Mouse (Mus musculus): ENCODE measurements at regions not wholly inside any gene's neighbourhood (a gene's known extent, or its start where the extent isn't known, plus 50 kb on each side); places are given as distances from the start of the nearest gene placed in this dataset.

- Histone ChIP-seq H3K36me3 (no peaks in the 10 kb centered on the region), H3K27ac (no peak overlapping the region), H3K4me3 (no peak overlapping the region), H3K9me3 (replicated peaks) (no peaks in the 10 kb centered on the region), H3K27me3 (ENCODE audit: low read depth, poor library complexity, severe bottlenecking) (no peaks in the 10 kb centered on the region), H3K4me1 (no peaks in the 10 kb centered on the region)
- no peak for DNase-seq (ENCODE audit: low spot score)
- WGBS, result 87% methylated on average over 3 of the region's 3 CpGs
Observed at GRCm38 (mm10) chr5:41206462-41206861, 501.5 kb downstream of the Rab28 start.

GRCm38 (mm10) chr5:41204417-41204816 is 503.5 kb downstream of the Rab28 start:
- H3K36me3 ChIP-seq, result no peaks in the 10 kb centered on the region
- no peak overlapping the region for H3K27ac ChIP-seq
- H3K9me3 ChIP-seq (replicated peaks), result no peaks in the 10 kb centered on the region
- no peak for DNase-seq (ENCODE audit: low spot score)
- H3K27me3 ChIP-seq (ENCODE audit: low read depth, poor library complexity, severe bottlenecking), result no peaks in the 10 kb centered on the region
- no peaks in the 10 kb centered on the region for H3K4me1 ChIP-seq
- H3K4me3 ChIP-seq, result no peak overlapping the region

- no peak overlapping the region for H3K4me3 ChIP-seq
- H3K9me3 ChIP-seq (replicated peaks), result no peaks in the 10 kb centered on the region
- DNase-seq (ENCODE audit: low spot score), result no peak
- WGBS, result 82% methylated on average over 5 of the region's 5 CpGs
- H3K27me3 ChIP-seq (ENCODE audit: low read depth, poor library complexity, severe bottlenecking), result no peaks in the 10 kb centered on the region
- no peak overlapping the region for H3K27ac ChIP-seq
- H3K36me3 ChIP-seq, result no peaks in the 10 kb centered on the region
- peaks cover 6% of the 10 kb centered on the region for H3K4me1 ChIP-seq
Observed at GRCm38 (mm10) chr5:41187193-41187592, 520.8 kb downstream of the Rab28 start.

GRCm38 (mm10) chr5:41177220-41177619 is 530.7 kb downstream of the Rab28 start:
- 91% methylated on average over 3 of the region's 3 CpGs for WGBS
- H3K27me3 ChIP-seq (ENCODE audit: low read depth, poor library complexity, severe bottlenecking), result no peaks in the 10 kb centered on the region
- H3K4me1 ChIP-seq, result no peaks in the 10 kb centered on the region; the same call in 1 of the 2 replicates

GRCm38 (mm10) chr5:41165870-41166626 is 541.9 kb downstream of the Rab28 start:
- Histone ChIP-seq H3K9me3 (replicated peaks) (no peaks in the 10 kb centered on the region), H3K4me1 (peaks cover 5% of the 10 kb centered on the region; the same call in 1 of the 2 replicates), H3K27me3 (ENCODE audit: low read depth, poor library complexity, severe bottlenecking) (no peaks in the 10 kb centered on the region), H3K36me3 (no peaks in the 10 kb centered on the region), H3K27ac (no peak overlapping the region), H3K4me3 (no peak overlapping the region)
- DNase-seq (ENCODE audit: low spot score), result no peak
- 78% methylated on average over 14 of the region's 14 CpGs for WGBS

More at GRCm38 (mm10) chr5:41177220-41177619, 530.7 kb downstream of the Rab28 start:
- no peaks in the 10 kb centered on the region for H3K36me3 ChIP-seq
- H3K27ac ChIP-seq, result no peak overlapping the region
- no peak for DNase-seq (ENCODE audit: low spot score)
- no peak overlapping the region for H3K4me3 ChIP-seq
- no peaks in the 10 kb centered on the region for H3K9me3 ChIP-seq (replicated peaks)

- no peaks in the 10 kb centered on the region for H3K4me1 ChIP-seq
- no peaks in the 10 kb centered on the region for H3K9me3 ChIP-seq (replicated peaks)
- H3K27ac ChIP-seq, result no peak overlapping the region
- no peaks in the 10 kb centered on the region for H3K36me3 ChIP-seq
- DNase-seq (ENCODE audit: low spot score), result no peak
- H3K4me3 ChIP-seq, result no peak overlapping the region
- no peaks in the 10 kb centered on the region for H3K27me3 ChIP-seq (ENCODE audit: low read depth, poor library complexity, severe bottlenecking)
- 37% methylated on average over 5 of the region's 5 CpGs for WGBS
Observed at GRCm38 (mm10) chr5:41125050-41125449, 582.9 kb downstream of the Rab28 start.

- no peak for DNase-seq (ENCODE audit: low spot score)
- 52% methylated on average over 3 of the region's 3 CpGs for WGBS
Observed at GRCm38 (mm10) chr5:41117658-41118057, 590.3 kb downstream of the Rab28 start.

GRCm38 (mm10) chr5:41087773-41088172 is 620.2 kb downstream of the Rab28 start:
- H3K4me1 ChIP-seq, result no peaks in the 10 kb centered on the region
- WGBS, result 69% methylated on average over 5 of the region's 5 CpGs
- no peak for DNase-seq (ENCODE audit: low spot score)

More at GRCm38 (mm10) chr5:41117658-41118057, 590.3 kb downstream of the Rab28 start:
- Histone ChIP-seq H3K36me3 (no peaks in the 10 kb centered on the region), H3K4me1 (no peaks in the 10 kb centered on the region), H3K27me3 (ENCODE audit: low read depth, poor library complexity, severe bottlenecking) (no peaks in the 10 kb centered on the region), H3K27ac (no peak overlapping the region), H3K9me3 (replicated peaks) (no peaks in the 10 kb centered on the region), H3K4me3 (no peak overlapping the region)

GRCm38 (mm10) chr5:41076412-41076811 is 631.5 kb downstream of the Rab28 start:
- no peaks in the 10 kb centered on the region for H3K27me3 ChIP-seq (ENCODE audit: low read depth, poor library complexity, severe bottlenecking)
- H3K27ac ChIP-seq, result no peak overlapping the region
- H3K4me1 ChIP-seq, result no peaks in the 10 kb centered on the region
- 93% methylated on average over 2 of the region's 2 CpGs for WGBS
- H3K9me3 ChIP-seq (replicated peaks), result no peaks in the 10 kb centered on the region
- H3K36me3 ChIP-seq, result no peaks in the 10 kb centered on the region
- no peak overlapping the region for H3K4me3 ChIP-seq
- no peak for DNase-seq (ENCODE audit: low spot score)

More at GRCm38 (mm10) chr5:41087773-41088172, 620.2 kb downstream of the Rab28 start:
- H3K27me3 ChIP-seq (ENCODE audit: low read depth, poor library complexity, severe bottlenecking), result no peaks in the 10 kb centered on the region
- H3K36me3 ChIP-seq, result no peaks in the 10 kb centered on the region
- no peak overlapping the region for H3K4me3 ChIP-seq
- H3K9me3 ChIP-seq (replicated peaks), result no peaks in the 10 kb centered on the region
- H3K27ac ChIP-seq, result no peak overlapping the region

GRCm38 (mm10) chr5:41061646-41062045 is 646.3 kb downstream of the Rab28 start:
- 79% methylated on average over 9 of the region's 9 CpGs for WGBS
- H3K4me3 ChIP-seq, result no peak overlapping the region
- no peaks in the 10 kb centered on the region for H3K27me3 ChIP-seq (ENCODE audit: low read depth, poor library complexity, severe bottlenecking)

GRCm38 (mm10) chr5:41061222-41061621 is 646.7 kb downstream of the Rab28 start:
- 59% methylated on average over 3 of the region's 3 CpGs for WGBS
- Histone ChIP-seq H3K36me3 (no peaks in the 10 kb centered on the region), H3K27me3 (ENCODE audit: low read depth, poor library complexity, severe bottlenecking) (no peaks in the 10 kb centered on the region), H3K27ac (no peak overlapping the region), H3K4me3 (no peak overlapping the region), H3K4me1 (peaks cover 8% of the 10 kb centered on the region), H3K9me3 (replicated peaks) (no peaks in the 10 kb centered on the region)
- no peak for DNase-seq (ENCODE audit: low spot score)

More at GRCm38 (mm10) chr5:41061646-41062045, 646.3 kb downstream of the Rab28 start:
- Histone ChIP-seq H3K9me3 (replicated peaks) (no peaks in the 10 kb centered on the region), H3K36me3 (no peaks in the 10 kb centered on the region), H3K27ac (no peak overlapping the region), H3K4me1 (peaks cover 8% of the 10 kb centered on the region)
- DNase-seq (ENCODE audit: low spot score), result no peak

- Histone ChIP-seq H3K27me3 (ENCODE audit: low read depth, poor library complexity, severe bottlenecking) (no peaks in the 10 kb centered on the region), H3K4me1 (peaks cover 8% of the 10 kb centered on the region), H3K27ac (no peak overlapping the region), H3K9me3 (replicated peaks) (no peaks in the 10 kb centered on the region), H3K36me3 (no peaks in the 10 kb centered on the region), H3K4me3 (no peak overlapping the region)
- WGBS, result 94% methylated on average over 3 of the region's 3 CpGs
- DNase-seq (ENCODE audit: low spot score), result no peak
Observed at GRCm38 (mm10) chr5:41058015-41058414, 649.9 kb downstream of the Rab28 start.

GRCm38 (mm10) chr5:41051948-41052347 is 656.0 kb downstream of the Rab28 start:
- no peaks in the 10 kb centered on the region for H3K36me3 ChIP-seq
- H3K27ac ChIP-seq, result no peak overlapping the region
- no peaks in the 10 kb centered on the region; the same call in 1 of the 2 replicates for H3K4me1 ChIP-seq
- H3K4me3 ChIP-seq, result no peak overlapping the region
- peaks cover 6% of the 10 kb centered on the region; the same call in 1 of the 2 replicates for H3K27me3 ChIP-seq (ENCODE audit: low read depth, poor library complexity, severe bottlenecking)
- no peaks in the 10 kb centered on the region for H3K9me3 ChIP-seq (replicated peaks)
- WGBS, result 38% methylated on average over 4 of the region's 4 CpGs
- DNase-seq (ENCODE audit: low spot score), result no peak

All from limb, embryonic 10.5 days (tissue).